Mouse (Mus musculus): Measurements from ENCODE around the gene Nutf2. TPM values are rescaled to one million over a fixed set of nuclear protein-coding genes. Genes with fewer than 3 reads are reported as not detected.

Nutf2 gene
- polyA plus RNA-seq, 1 experiment from 2014 or later, result 205 TPM

DNA sequence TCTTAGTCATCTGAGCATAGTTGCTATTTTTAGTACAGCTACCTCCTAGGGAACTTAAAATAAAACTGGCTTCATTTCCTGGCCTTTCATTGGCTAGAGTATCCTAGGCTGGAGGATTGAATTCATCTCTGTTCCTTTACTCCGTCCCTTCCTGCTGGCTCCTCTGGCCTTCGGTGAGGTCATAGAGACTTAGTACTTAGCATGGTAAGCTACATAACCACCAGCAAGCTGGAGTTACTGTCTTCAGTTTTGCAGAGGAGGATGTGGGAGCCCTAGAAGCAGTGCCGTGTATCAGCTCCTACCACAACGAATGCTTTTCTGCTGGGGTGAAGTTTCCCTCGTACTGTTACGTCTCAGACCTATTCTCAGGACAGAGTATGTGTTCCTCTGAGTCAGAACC is 13.9 kb downstream of the Nutf2 start:
- ATAC-seq (ENCODE audit: insufficient number of reproducible peaks, insufficient read depth, low FRiP score, low read depth), result peak; percentile 71
- H3K4me1 ChIP-seq (ENCODE audit: control insufficient read depth in 2 of 2, insufficient read depth in 2 of 2, low read length in 2 of 2), result peaks cover 13 to 25% of the 10 kb centered on the region in 2 experiments
- H3K27me3 ChIP-seq (ENCODE audit: control insufficient read depth, insufficient read depth, low read length), result no peaks in the 10 kb centered on the region
- H3K4me3 ChIP-seq (ENCODE audit: control insufficient read depth in 1 of 2, insufficient read depth in 1 of 2, low read depth in 1 of 2, low read length in 2 of 2), result no peak overlapping the region
- no peaks in the 10 kb centered on the region for H3K9me3 ChIP-seq (ENCODE audit: control insufficient read depth, low read length)
- peak overlapping the region; percentile 80 to 93 for H3K27ac ChIP-seq (replicated peaks in 1 of 2; ENCODE audit: control insufficient read depth in 1 of 2, insufficient read depth in 1 of 2, low read depth in 2 of 2, low read length in 2 of 2)
- peak overlapping the region; percentile 42 for H3K9ac ChIP-seq (ENCODE audit: low read length)
- H3K36me3 ChIP-seq (ENCODE audit: control insufficient read depth, insufficient read depth, low read length), result peaks cover 74% of the 10 kb centered on the region
- 37% methylated on average over 6 of the region's 6 CpGs for WGBS
- H3K4me2 ChIP-seq (ENCODE audit: low read length), result peak overlapping the region; percentile 50

DNA sequence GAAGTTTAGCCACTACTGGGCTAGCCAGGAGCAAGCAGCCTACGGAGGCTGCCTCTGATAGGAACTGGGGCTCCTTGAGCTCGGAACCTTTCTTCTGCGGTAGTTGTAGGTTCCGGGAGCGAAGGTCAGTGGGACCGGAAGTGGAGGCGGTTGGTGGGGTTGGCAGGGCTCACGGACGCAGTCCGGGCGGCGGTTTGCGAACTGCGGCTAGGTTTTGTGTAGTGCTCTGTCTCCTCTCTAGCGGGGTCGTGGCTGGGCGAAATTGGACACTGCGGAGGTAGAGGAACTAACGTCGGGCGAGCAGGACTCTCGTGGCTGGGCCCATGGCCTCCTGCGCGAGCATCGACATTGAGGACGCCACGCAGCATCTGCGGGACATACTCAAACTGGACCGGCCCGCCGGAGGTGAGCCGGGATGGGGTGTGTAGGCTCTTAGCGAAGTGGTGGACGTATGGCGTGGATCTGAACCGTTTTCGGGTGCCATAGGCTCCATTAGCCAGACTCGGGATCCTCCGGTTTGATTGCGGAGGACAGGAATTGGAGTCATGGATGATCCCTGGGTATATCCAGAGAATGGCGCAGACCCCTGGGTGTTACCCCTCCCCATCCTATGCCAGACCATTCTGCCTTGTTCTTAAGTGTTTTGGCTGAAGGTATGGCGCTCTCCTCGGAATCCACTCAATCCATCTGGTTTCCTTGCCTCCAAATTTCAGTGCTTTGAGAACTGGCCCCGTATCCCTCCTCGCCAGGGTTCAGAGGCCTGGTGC is 20.6 kb downstream of the Nutf2 start, which contains the start of gene Edc4:
Edc4 (plus strand) TSS at position 128 of the 767 bp plus-strand sequence.
- H3K9me3 ChIP-seq (ENCODE audit: control insufficient read depth, low read length), result no peaks in the 10 kb centered on the region
- H3K4me2 ChIP-seq (ENCODE audit: low read length), result peak within 1 kb of the TSS; percentile 95
- peaks cover 63% of the 10 kb centered on the region for H3K36me3 ChIP-seq (ENCODE audit: control insufficient read depth, insufficient read depth, low read length)
- H3K27me3 ChIP-seq (ENCODE audit: control insufficient read depth, insufficient read depth, low read length), result no peaks in the 10 kb centered on the region
- H3K4me3 ChIP-seq (ENCODE audit: control insufficient read depth in 1 of 2, insufficient read depth in 1 of 2, low read depth in 1 of 2, low read length in 2 of 2), result peak within 1 kb of the TSS; percentile 87 to 95
- H3K4me1 ChIP-seq (ENCODE audit: control insufficient read depth in 2 of 2, insufficient read depth in 2 of 2, low read length in 2 of 2), result peaks cover 3 to 15% of the 10 kb centered on the region in 2 experiments; a peak in 3 of 4 replicates
- ATAC-seq (ENCODE audit: insufficient number of reproducible peaks, insufficient read depth, low FRiP score, low read depth), result peak; percentile 42; the same call in 1 of the 2 replicates
- H3K9ac ChIP-seq (ENCODE audit: low read length), result peak within 1 kb of the TSS; percentile 97
- peak within 1 kb of the TSS; percentile 30 to 69; a peak in 3 of 4 replicates for H3K27ac ChIP-seq (replicated peaks in 1 of 2; ENCODE audit: control insufficient read depth in 1 of 2, insufficient read depth in 1 of 2, low read depth in 2 of 2, low read length in 2 of 2)
- under 1% methylated on average over 45 of the region's 45 CpGs for WGBS

GRCm38 (mm10) chr8:105889756-105890465 is 29.5 kb downstream of the Nutf2 start:
- H3K4me2 ChIP-seq (ENCODE audit: low read length), result no peak overlapping the region
- 91% methylated on average over 12 of the region's 12 CpGs for WGBS
- H3K4me3 ChIP-seq (ENCODE audit: control insufficient read depth in 1 of 2, insufficient read depth in 1 of 2, low read depth in 1 of 2, low read length in 2 of 2), result no peak overlapping the region
- no peaks in the 10 kb centered on the region for H3K9me3 ChIP-seq (ENCODE audit: control insufficient read depth, low read length)
- H3K27ac ChIP-seq (replicated peaks in 1 of 2; ENCODE audit: control insufficient read depth in 1 of 2, insufficient read depth in 1 of 2, low read depth in 2 of 2, low read length in 2 of 2), result no peak overlapping the region
- peaks cover 4 to 6% of the 10 kb centered on the region in 2 experiments; a peak in 2 of 4 replicates for H3K4me1 ChIP-seq (ENCODE audit: control insufficient read depth in 2 of 2, insufficient read depth in 2 of 2, low read length in 2 of 2)
- ATAC-seq (ENCODE audit: insufficient number of reproducible peaks, insufficient read depth, low FRiP score, low read depth), result no peak
- no peaks in the 10 kb centered on the region for H3K27me3 ChIP-seq (ENCODE audit: control insufficient read depth, insufficient read depth, low read length)
- H3K9ac ChIP-seq (ENCODE audit: low read length), result no peak overlapping the region
- H3K36me3 ChIP-seq (ENCODE audit: control insufficient read depth, insufficient read depth, low read length), result peaks cover 87% of the 10 kb centered on the region

DNA sequence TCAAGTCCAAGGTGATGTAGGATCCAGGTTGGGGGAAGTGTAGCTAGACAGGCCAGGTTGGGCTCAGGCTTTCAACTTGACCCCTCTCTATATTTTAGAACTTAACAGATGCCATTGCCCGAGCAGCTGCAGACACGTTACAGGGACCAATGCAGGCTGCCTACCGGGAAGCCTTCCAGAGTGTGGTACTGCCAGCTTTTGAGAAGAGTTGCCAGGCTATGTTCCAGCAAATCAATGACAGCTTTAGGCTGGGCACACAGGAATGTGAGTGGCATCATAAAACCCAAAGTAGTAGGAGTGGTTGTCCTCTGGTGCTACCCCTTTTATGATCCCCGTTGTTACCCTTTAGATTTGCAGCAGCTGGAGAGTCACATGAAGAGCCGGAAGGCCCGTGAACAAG is 30.5 kb downstream of the Nutf2 start:
- Histone ChIP-seq H3K27ac (replicated peaks in 1 of 2; ENCODE audit: control insufficient read depth in 1 of 2, insufficient read depth in 1 of 2, low read depth in 2 of 2, low read length in 2 of 2) (no peak overlapping the region), H3K36me3 (ENCODE audit: control insufficient read depth, insufficient read depth, low read length) (peaks cover 82% of the 10 kb centered on the region), H3K9me3 (ENCODE audit: control insufficient read depth, low read length) (no peaks in the 10 kb centered on the region), H3K4me3 (ENCODE audit: control insufficient read depth in 1 of 2, insufficient read depth in 1 of 2, low read depth in 1 of 2, low read length in 2 of 2) (no peak overlapping the region), H3K4me1 (ENCODE audit: control insufficient read depth in 2 of 2, insufficient read depth in 2 of 2, low read length in 2 of 2) (peaks cover 4 to 6% of the 10 kb centered on the region in 2 experiments; a peak in 2 of 4 replicates), H3K27me3 (ENCODE audit: control insufficient read depth, insufficient read depth, low read length) (no peaks in the 10 kb centered on the region), H3K4me2 (ENCODE audit: low read length) (no peak overlapping the region), H3K9ac (ENCODE audit: low read length) (no peak overlapping the region)
- WGBS, result 95% methylated on average over 6 of the region's 6 CpGs
- no peak for ATAC-seq (ENCODE audit: insufficient number of reproducible peaks, insufficient read depth, low FRiP score, low read depth)

DNA sequence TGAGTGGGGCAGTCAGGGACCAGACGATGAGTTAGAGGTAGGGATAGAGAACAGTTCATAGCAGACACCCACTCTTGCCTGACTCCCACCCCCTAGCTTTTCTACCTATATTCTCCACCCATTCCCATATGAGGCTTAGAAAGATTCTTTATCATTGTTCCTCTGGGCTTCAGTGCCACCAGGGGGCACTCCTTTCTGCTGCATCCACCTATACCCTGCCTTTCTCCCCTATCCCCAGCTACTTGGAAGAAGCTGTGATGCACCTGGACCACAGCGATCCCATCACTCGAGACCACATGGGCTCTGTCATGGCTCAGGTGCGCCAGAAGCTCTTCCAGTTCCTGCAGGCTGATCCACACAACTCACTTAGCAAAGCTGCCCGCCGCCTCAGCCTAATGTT is 32.1 kb downstream of the Nutf2 start:
- no peak for ATAC-seq (ENCODE audit: insufficient number of reproducible peaks, insufficient read depth, low FRiP score, low read depth)
- Histone ChIP-seq H3K4me2 (ENCODE audit: low read length) (no peak overlapping the region), H3K4me1 (ENCODE audit: control insufficient read depth in 2 of 2, insufficient read depth in 2 of 2, low read length in 2 of 2) (peaks cover 4 to 6% of the 10 kb centered on the region in 2 experiments; a peak in 2 of 4 replicates), H3K9me3 (ENCODE audit: control insufficient read depth, low read length) (no peaks in the 10 kb centered on the region), H3K27me3 (ENCODE audit: control insufficient read depth, insufficient read depth, low read length) (no peaks in the 10 kb centered on the region), H3K9ac (ENCODE audit: low read length) (no peak overlapping the region), H3K36me3 (ENCODE audit: control insufficient read depth, insufficient read depth, low read length) (peaks cover 67% of the 10 kb centered on the region), H3K27ac (replicated peaks in 1 of 2; ENCODE audit: control insufficient read depth in 1 of 2, insufficient read depth in 1 of 2, low read depth in 2 of 2, low read length in 2 of 2) (no peak overlapping the region), H3K4me3 (ENCODE audit: control insufficient read depth in 1 of 2, insufficient read depth in 1 of 2, low read depth in 1 of 2, low read length in 2 of 2) (no peak overlapping the region)
- 83% methylated on average over 6 of the region's 6 CpGs for WGBS

- peak; percentile 81 for ATAC-seq (ENCODE audit: insufficient number of reproducible peaks, insufficient read depth, low FRiP score, low read depth)
- Histone ChIP-seq H3K27ac (replicated peaks in 1 of 2; ENCODE audit: control insufficient read depth in 1 of 2, insufficient read depth in 1 of 2, low read depth in 2 of 2, low read length in 2 of 2) (0 out of 4 replicates have a peak within 1 kb of the TSS, but pooled peaks of 1 of the 2 experiments have one; percentile 28), H3K27me3 (ENCODE audit: control insufficient read depth, insufficient read depth, low read length) (no peaks in the 10 kb centered on the region), H3K4me3 (ENCODE audit: control insufficient read depth in 1 of 2, insufficient read depth in 1 of 2, low read depth in 1 of 2, low read length in 2 of 2) (no peak within 1 kb of the TSS), H3K4me1 (ENCODE audit: control insufficient read depth in 2 of 2, insufficient read depth in 2 of 2, low read length in 2 of 2) (peaks cover 4 to 6% of the 10 kb centered on the region in 2 experiments; a peak in 2 of 4 replicates), H3K4me2 (ENCODE audit: low read length) (no peak within 1 kb of the TSS), H3K36me3 (ENCODE audit: control insufficient read depth, insufficient read depth, low read length) (peaks cover 58% of the 10 kb centered on the region), H3K9ac (ENCODE audit: low read length) (peak within 1 kb of the TSS; percentile 21; the same call in 1 of the 2 replicates), H3K9me3 (ENCODE audit: control insufficient read depth, low read length) (no peaks in the 10 kb centered on the region)
- WGBS, result 9% methylated on average over 11 of the region's 11 CpGs
These were observed 33.0 kb downstream of the Nutf2 start, which contains the start of gene Nrn1l for GRCm38 (mm10) chr8:105893339-105893738. TSS of gene Nrn1l (plus strand) at chr8:105893567.

DNA sequence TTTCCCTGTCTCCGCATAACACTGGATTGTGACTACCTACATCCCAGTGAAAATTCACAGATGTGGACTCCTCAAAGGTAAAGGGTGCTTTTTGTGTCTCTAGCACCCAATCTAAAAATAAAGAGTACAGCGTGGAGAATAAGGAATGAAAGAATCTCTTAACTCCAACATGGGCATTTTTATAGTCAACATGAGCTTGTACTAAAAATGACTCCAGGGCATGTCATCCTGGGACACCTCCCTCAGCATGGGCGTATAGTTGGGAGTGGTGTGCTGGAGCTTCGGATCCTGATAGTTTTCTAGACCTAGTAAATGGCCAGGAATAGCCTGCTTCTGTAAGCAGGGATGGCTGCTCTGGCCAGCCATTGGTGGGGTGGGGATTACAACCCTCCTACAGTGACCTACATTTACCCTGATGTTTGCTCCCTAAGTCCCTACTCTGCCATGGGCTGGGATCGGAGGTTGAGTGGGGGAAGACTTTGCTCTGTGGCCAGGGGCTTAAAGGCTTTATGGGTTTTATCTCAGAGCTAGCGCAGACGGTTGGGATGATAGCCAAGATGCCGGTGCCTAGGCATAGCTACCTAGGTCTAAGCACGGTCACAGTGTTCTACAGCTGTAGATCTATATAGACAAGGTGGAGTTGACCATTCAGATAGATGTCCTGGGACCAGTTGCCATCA is 37.6 kb downstream of the Nutf2 start:
- H3K9me3 ChIP-seq (ENCODE audit: control insufficient read depth, low read length), result no peaks in the 10 kb centered on the region
- no peaks in the 10 kb centered on the region for H3K27me3 ChIP-seq (ENCODE audit: control insufficient read depth, insufficient read depth, low read length)
- peaks cover 5 to 14% of the 10 kb centered on the region in 2 experiments; a peak in 2 of 4 replicates for H3K4me1 ChIP-seq (ENCODE audit: control insufficient read depth in 2 of 2, insufficient read depth in 2 of 2, low read length in 2 of 2)
- no peak overlapping the region for H3K9ac ChIP-seq (ENCODE audit: low read length)
- H3K27ac ChIP-seq (replicated peaks in 1 of 2; ENCODE audit: control insufficient read depth in 1 of 2, insufficient read depth in 1 of 2, low read depth in 2 of 2, low read length in 2 of 2), result no peak overlapping the region
- H3K4me3 ChIP-seq (ENCODE audit: control insufficient read depth in 1 of 2, insufficient read depth in 1 of 2, low read depth in 1 of 2, low read length in 2 of 2), result no peak overlapping the region
- H3K36me3 ChIP-seq (ENCODE audit: control insufficient read depth, insufficient read depth, low read length), result peaks cover 12% of the 10 kb centered on the region; the same call in 1 of the 2 replicates
- no peak overlapping the region for H3K4me2 ChIP-seq (ENCODE audit: low read length)
- ATAC-seq (ENCODE audit: insufficient number of reproducible peaks, insufficient read depth, low FRiP score, low read depth), result no peak
- 65% methylated on average over 9 of the region's 9 CpGs for WGBS

All from heart, embryonic 14.5 days (tissue).